Mouse (Mus musculus): Measurements from ENCODE around the gene Slc22a3.

DNA sequence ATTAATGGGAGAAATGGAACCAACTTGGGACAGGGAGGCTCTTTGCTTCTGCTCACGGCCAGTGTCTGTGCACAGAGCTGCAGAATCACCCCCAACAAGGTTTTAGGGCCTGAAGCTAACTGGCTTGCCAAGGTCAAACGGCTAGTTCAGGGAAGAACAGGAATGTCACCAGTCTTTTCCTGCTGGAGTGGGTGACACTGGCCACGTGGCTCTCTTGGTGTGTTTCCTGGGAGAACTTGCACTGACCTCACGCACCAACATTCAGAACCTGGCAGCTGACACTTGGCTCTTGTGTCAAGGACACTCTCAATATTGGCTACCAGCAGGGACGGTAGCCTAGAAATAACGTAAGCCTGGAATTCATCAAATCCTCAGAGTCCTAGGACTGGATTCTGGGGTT, 22.6 kb upstream of the Slc22a3 start:
- TF ChIP-seq GATA1 (IDR thresholded peaks at IDR 0.05; ENCODE audit: low read length): no peak
- no peak for TF ChIP-seq TAL1 (IDR thresholded peaks at IDR 0.05; ENCODE audit: low read length)
